Mouse (Mus musculus): ENCODE data around the gene Olfr1232.

- no peak for TF ChIP-seq CTCF (IDR thresholded peaks at IDR 0.05; ENCODE audit: control insufficient read depth, insufficient read depth, insufficient replicate concordance, low read depth, low read length)
- no peak for TF ChIP-seq POLR2A (IDR thresholded peaks at IDR 0.05; ENCODE audit: control insufficient read depth, low read depth, low read length)
These were observed 35.3 kb upstream of the Olfr1232 start, which contains the start of gene Olfr1234 for GRCm38 (mm10) chr2:89364765-89365164.
